Mouse (Mus musculus): ENCODE results near the gene Wnt5b.

Wnt5b gene

DNA sequence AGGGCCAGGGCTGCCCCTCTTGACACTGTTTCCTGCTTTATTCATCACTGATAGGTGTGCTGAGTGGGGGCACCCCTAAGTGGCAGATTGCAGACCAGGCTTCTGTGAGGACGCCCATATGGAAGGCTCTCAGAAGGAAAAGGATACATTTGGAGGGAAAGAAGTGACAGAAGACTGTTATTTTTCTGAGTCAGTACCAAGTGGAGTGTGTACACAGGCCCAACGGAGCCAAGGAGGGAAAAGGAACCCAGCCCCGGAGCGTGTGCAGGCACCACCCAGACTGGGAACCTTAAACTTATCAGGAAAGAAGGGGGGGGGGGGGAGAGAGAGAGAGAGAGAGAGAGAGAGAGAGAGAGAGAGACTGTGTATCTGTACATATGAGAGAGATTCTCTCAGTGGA lies 131.6 kb downstream of the Wnt5b start:
- no peak for DNase-seq

DNA sequence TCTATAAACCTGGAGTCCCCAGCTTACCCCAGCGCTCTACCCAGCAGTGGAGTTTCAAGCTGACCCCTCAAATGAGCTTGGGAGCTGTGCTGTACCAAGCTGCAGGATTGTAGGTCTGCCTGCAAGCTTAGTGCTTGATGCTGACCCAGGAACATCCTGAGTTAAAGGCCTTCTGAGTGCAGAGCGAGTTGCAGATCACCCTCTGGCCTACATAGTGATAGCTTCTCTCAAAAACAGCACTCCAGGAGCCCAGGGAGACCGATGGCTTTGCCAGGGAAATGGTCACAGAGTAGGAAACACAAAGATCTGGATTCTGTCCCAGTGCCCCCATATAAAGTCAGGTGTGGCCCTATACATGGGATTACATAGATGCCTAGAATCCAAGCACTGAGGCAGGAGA lies 132.6 kb downstream of the Wnt5b start:
- no peak for DNase-seq

DNA sequence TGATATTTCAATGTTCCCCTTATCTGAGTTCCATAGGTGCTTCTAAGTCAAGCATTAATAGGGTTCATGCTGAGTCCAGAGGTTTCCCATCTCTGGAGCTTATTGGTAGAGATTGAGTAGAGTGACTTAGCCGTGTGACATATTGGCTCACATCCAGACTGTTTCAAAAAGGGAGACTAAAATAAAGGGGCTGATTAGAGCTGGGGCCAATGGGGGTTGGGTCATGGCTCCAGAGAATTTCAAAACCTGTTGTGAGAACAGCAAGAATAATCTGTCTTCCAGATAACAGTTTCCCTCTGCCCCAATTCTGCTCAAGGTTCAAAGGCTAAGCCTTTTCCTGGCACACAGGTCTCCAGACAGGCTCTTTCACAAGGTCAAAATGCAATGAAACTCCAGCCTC lies 134.4 kb downstream of the Wnt5b start:
- no peak for DNase-seq

DNA sequence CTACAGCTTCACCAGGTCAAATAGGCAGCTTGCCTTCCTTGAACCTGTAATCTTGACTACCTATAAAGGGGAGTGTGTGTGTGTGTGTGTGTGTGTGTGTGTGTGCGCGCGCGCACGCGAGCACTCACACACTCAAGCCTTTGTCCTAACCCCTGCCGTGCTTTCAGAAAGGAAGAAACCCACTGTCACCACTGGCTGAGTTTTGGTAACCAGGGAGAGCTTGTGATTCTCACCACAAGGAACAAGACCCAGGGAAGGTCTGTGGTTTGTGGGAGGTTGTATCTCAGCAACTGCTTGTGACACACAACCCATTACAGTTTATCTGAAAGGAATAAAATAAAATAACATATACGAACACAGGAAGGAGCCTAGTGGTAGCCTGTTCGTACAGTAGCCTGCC lies 135.6 kb downstream of the Wnt5b start:
- no peak for DNase-seq

DNA sequence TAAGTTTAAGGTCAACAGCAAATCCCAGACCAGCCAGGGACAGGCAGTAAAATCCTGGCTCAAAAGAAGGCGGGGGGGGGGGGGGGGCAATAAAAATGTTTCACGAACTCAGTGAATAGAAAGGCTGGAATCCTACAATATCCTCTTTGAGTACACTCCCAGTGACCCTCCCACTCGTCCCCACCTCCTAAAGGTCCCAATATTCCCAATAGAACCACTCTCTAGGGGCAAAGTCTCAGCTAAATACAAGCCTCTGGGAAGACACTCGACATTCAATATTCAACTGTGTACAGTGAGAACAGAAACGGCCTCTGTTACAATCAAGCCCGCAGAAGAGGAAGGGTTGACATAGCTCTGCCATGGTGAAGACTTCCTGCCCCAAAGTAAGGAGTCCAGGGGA lies 136.3 kb downstream of the Wnt5b start:
- no peak for DNase-seq

DNA sequence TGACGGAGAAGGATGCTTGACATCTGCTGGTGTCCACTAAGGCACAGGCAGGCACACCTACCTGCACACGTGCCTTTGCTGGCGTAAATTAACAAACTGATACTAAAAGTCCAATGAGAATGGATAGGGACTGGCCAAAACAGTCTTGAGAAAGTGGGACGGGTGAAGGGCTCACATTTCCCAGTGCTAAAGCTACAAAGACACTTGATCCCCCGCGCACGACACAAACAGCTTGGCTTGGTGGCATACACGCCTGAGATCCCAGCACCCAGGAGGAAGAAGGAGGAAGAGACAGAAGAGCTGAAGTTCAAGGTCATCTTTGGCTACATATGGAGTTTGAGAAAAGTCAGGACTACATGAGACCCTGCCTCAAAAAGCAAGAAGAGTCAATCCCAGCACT lies 137.6 kb downstream of the Wnt5b start:
- no peak for DNase-seq

DNA sequence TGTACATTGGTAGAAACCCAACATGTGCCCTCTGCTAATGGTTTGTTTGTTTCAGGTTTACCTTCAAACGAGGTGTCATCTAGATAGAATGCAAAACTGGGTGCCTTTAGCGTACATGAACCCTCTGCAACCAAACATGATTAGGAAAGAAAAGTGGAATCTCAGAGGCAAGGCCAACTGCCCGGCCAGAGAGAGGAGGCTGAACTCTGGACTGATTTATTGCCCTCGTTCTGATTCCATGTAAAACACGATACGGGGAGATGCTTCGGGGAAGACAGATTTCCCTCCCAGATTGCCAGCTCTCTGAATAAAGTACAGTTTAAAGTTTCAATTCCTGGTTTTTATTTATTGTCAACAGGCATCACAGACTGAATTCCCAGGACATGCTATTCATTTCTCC lies 138.8 kb downstream of the Wnt5b start:
- no peak for DNase-seq

DNA sequence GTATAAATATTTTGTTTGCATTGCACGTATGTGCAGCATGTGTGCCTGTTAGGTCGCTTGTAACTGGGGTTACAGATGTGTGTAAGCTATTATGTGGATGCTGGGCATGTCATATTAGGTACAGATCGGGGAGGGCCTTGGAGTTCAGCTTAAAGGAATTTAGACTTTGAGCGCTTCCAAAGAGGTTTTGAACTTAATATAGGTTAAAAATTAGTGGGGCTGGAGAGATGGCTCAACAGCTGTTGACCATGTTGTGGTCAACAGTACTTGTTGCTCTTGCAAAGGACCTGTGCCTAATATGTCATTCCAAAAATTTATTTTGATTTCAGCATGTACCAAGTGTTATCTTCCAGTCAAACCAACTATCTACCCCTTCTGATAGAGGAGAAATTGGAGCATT lies 139.3 kb downstream of the Wnt5b start:
- no peak for DNase-seq

DNA sequence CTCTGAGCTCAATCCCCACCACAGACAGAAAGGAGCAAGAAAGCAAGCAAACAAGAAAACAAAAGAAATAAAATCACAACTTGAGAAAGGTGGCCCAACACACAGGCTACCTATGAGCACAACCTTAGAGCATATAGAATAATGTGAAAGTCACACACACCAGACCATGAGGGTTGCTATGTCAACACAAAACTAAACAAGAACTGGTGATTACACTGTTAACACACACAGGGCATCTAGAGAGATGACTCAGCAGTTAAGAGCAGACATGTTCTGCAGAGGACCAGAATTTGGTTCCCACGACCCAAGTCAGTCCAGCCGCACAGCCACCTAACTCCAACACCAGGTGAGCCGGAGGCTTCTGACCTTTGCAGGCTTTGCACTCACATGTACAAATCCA lies 141.2 kb downstream of the Wnt5b start:
- DNase-seq = no peak

DNA sequence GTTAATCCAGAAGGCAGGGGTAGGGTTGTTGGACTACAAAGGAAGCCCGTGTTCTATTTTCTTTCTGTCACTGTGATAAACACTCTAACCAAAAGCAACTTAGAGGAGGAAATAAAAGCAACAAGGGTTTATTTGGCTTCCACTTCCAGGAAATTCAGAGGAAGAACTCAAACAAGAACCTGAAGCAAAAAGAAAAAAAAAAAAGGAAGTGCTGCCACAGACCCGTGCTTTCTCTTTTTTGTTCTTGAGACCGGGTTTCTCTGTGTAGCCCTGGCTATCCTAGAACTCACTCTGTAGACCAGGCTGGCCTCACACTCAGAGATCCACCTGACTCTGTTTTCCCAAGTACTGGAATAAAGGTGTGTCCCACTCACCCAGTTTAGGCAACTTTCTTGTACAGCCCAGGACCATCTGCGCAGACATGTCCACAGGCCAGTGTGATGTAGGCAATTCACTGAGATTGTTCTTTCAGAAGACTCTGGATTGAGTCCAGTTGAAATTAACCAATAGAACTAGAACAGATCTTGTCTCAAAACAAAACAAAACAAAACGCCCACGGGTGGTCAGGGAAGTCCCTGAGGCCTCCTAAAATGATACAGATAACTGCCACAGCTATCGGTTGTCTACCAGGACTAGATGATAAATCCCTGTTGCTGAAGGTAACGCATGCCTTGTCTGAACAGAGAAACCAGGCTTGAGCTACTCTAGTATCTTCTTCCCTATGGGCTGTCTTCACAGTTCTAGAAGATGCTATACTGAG lies 142.4 kb downstream of the Wnt5b start:
- DNase-seq = no peak

DNA sequence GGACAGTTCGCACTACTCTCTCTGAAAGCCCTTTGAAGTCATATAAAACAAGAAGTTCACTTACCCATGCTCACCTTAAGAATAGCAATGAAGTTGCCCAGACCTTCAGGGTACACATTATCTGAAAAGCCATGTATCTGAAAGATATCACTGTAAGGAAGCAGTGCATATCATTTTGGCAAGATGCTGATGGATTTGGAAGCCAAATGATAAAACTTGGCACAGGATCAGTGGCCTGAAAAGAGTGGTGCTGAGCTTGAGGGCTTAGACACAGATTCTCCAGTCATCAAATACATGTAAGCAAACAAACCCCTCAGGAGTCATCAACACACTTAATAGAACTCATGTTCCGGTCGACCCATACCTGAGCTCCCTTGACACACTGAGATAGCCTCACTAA lies 143.5 kb downstream of the Wnt5b start:
- DNase-seq = no peak

DNA sequence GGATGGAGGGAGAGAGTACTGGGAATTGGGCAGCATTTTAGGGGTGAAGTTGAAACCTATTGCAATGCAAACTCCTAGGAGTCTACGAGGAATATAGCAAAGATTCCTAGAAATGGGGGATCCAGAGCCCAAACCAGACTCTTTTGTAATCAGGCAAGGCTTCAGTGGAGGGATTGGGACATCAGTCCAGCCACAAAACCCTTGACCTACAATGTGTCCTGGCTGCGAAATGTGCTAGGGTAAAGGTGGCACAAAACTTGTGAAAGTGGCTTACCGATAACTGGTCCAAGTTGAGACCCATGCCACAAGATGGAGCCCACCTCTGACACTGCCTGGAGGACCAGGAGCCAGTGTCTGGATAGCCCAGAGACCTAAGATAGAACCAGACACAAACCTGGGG lies 144.8 kb downstream of the Wnt5b start:
- no peak for DNase-seq

DNA sequence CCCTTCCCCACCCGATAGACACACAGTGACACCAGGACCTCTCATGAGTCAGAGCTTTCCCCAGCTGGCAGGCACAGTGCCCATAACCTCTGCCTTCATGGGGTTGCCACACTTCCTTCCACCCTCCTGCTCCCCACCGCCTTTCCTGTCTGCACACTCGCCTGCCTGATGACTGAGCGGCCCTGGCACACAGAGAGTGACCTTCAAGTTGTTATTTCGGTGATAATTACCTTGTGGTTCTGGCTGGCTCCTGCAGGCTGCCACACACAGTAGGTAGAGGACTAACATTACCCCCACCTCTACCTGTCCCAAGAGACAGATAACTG lies 147.9 kb downstream of the Wnt5b start:
- DNase-seq = peak; percentile 53

DNA sequence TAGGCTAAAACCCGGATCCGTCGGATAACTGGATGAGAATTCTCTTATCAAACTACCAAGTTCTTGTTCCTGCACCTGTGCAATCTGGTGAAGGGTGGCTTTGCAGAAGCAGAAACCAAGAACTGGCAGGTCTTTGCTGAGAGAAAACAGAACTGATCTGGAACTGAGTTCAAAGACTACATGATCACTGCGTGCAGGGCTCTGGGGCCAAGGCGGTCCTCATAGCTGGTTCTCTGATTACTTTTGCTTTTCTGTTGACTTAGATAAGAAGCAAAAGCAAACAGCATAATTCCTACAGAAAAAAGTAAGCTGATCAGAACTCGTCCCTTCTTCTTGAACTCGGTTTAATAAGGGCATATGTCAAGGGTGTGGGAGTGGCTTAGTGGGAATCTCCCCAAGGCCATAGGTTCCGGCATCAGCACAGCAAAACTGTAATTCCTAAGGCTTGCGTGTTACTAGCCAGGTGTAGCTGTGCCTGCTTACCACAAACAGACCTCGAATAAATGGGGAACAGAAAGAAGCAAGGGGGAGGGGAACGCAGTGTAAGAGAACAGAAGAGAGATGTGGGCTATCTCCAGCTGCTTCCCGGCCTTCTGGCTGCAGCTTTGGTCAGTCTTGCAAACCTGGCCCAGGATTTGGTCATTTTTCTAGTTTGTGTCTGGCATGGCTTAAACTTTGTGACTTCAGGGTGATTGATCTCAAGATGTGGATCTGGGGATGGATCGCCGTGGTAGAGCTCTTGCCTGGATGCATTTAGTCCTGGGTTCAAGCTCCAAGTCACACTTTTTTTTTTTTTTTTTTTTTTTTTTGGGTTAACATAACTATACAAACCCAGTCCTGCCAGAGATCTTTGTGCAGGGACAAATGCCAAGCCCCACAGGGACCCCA lies 148.5 kb downstream of the Wnt5b start:
- no peak for DNase-seq

DNA sequence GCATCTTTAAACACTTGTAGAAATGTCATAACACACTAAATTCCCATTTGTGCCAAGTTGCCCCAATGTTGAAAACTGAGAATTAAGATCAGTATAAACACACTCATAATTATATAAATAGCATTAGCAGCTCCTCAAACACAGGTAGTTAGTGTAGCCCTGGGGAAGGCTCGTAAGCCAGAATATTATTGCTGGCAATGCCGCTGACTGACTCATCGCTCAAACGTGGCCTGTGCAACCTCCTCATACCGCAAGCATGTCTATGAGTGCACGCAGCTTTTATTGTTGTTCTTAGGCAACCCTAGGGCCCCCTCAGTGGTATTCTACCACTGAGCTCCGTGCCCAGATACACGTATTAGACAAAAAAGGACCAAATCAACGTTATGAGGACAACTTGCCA lies 151.3 kb downstream of the Wnt5b start:
- DNase-seq = no peak

DNA sequence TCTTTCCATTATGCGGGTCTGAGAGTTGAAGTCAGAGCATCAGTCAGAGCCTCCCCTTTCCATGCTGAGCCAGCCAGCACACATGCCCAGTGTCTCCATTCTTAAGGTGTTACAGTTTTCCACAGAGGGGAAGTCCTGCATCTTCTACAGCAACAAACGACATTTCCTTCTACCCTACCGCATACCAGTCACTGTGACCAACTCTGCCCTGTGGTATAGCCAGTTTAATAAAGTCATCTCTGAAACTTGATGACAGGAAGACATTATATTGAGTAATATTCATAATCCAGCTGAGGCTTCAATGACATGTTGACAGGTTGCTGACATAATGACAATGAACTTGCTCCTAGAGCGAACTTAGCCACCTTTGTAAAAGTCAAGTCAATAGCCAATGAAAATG lies 153.4 kb downstream of the Wnt5b start:
- no peak for DNase-seq

DNA sequence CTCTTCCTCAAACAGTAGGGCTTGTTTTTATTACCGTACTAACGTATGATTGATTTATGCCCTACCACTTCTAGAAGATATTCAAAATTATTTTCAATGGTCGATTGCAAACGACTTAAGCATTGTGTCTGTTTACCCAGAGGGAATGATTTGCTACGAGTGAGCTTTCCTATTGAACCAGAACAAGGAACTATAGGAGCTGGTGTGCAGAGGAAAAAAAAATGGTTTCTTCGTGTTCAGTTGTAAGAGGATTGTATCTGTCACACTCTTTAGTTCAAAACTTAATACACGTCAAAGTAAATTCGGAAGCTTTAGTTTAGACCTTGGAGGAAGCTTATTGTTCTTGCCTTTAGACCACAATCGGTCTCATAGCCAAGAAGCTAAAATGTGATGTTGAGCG lies 155.1 kb downstream of the Wnt5b start:
- no peak for DNase-seq

DNA sequence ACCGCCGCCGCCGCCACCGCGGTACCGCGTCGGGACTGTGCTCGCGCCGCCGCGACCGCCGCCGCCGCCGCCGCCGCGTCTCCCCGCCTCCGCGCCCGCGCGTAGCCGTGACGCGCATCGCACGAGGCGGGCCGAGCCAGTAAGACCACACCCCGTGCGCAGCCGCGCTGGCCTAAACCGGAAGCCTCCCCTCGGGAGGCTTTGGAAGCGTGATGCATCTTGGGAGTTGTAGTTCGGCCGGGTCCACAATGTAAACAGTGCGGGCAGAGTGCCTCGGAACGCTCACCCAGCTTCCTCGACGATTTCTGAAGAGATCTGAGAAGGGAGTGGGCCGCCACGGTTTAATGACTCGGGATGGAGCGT lies 155.5 kb downstream of the Wnt5b start:
- DNase-seq = peak; percentile 95

DNA sequence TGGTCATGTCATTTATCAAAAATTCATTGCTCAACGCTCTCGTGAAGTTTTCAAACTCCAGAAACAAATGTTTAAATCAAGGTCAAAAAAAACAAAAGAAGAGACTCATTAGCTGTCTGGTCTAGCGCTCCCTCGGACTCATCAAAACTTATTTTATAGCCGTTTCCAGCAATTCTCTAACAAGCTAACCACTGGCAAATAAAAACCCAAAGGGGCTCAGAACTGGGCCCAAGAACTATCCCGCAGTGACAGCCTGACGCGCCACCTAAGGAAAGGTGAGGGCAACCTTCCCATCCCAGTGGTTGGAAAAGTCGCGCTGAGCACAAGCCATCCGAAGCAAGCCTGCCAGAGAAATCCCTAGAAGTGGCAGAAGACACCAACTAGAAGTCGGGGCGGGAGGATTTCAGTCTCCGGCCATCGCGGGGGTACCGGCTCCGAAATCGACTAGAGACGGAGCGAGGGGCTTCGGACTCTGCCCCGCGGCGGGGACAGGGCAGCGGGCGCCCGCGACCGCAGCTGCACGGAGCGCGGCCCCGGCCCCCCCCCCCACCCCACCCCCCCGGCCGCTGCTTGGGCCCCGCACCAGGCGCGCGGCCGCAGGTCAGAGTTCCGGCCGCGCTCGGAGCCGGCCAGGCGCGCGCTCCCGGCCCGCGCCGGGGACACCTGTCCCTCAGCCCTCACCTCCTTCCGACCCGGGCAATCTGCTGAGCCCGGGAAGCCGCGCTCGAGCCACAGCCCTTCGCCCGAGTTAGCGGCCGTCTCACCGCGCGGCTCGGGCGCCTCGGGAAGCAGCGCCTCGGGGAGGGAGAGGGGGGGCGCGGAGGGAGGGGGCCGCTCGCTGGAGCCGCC lies 156.1 kb downstream of the Wnt5b start:
- peak; percentile 61 for DNase-seq

DNA sequence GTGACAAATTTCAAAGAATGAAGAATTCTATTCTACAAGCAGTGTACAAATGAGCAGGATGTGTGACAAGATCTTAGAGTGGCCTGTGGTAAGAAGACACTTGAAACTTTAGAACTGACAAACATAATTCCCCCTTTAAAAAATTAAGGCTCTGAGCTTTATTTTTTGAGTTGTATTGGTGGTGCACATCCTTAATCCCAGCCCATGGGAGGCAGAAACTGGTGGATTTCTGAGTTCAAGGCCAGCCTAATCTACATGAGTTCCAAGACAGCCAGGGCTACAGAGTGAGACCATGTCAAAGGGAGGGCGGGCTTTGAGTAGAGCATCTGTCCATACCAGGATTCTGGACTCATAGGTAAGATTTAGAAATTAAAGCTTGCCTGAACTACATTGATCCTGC lies 157.3 kb downstream of the Wnt5b start:
- DNase-seq = no peak

DNA sequence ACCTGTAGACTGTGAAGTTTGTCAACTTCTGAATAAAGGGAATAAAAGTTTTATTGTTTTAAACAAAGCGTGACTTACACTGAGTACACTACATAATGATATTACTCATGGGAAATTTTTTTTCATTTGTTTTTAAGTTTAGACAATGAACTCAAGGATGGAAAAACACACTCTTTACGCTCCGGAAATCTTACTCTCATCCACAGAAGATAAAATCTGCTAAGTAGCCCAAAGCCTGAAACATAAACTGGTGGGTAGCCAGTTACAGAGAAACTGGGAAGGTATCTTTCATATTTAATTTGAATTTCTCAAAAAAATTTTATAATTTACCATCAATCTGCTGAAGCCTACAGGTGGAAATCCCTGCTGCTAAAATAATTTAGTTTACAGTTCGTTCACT lies 157.7 kb downstream of the Wnt5b start:
- no peak for DNase-seq

DNA sequence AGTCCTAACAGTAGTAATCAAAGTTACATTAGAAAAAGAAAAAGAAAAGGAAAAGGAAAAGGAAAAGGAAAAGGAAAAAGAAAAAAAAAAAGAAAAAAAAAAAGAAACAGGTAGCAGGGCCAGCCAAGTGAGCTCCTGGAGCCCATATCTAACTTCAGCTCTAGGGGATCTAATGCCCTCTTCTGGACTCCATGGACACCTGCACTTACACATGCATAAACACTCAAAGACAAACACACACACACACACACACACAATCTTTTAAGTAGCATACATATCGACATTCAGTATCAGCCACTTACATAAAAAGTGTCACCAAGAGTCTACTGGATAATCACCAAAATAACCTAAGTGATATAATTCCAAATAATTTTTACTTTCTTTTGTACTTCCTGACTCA lies 158.5 kb downstream of the Wnt5b start:
- DNase-seq = no peak

All from kidney, adult 18-20 months (tissue).